Mouse (Mus musculus) intestine, embryonic 14.5 days (tissue): ENCODE results near the gene Slc6a19. TPM values are rescaled to one million over a fixed set of nuclear protein-coding genes. Genes with fewer than 3 reads are reported as not detected.

Source experiments
- ATAC-seq: fragments of 200-750 bp; cut with Nextera tagmentation; replicated peaks from 2 replicates; pipeline ENCODE4 v1.8.0; 2017; ENCODE audit warnings: low read depth, moderate number of reproducible peaks, moderate TSS enrichment, moderate library complexity; ENCODE audit not compliant: low FRiP score, low TSS enrichment
- DNase-seq: peaks from one replicate; pipeline ENCODE4 v3.0.0-alpha.2; 2018; ENCODE audit warnings: low spot score
- H3K27ac ChIP-seq: fragments of 300-500 bp; sonication (generic); 2 replicates; pipeline ENCODE4 v1.5.1; 2014; ENCODE audit warnings: low read depth, mild to moderate bottlenecking, control low read depth
- H3K27me3 ChIP-seq: fragments of 300-500 bp; sonication (generic); replicated peaks from 2 replicates; pipeline ENCODE4 v1.6.1; 2014; ENCODE audit warnings: low read length, control low read depth; ENCODE audit not compliant: control insufficient read depth, insufficient read depth
- H3K36me3 ChIP-seq: fragments of 300-500 bp; sonication (generic); 2 replicates; pipeline ENCODE4 v1.6.1; 2014; ENCODE audit warnings: low read length, control low read depth; ENCODE audit not compliant: control insufficient read depth, insufficient read depth
- H3K4me1 ChIP-seq: fragments of 300-500 bp; sonication (generic); replicated peaks from 2 replicates; pipeline ENCODE4 v1.6.1; 2014; ENCODE audit warnings: low read length, control low read depth, mixed read lengths; ENCODE audit not compliant: control insufficient read depth, insufficient read depth
- H3K4me2 ChIP-seq: fragments of 300-500 bp; sonication (generic); 2 replicates; pipeline ENCODE4 v1.6.1; 2014; ENCODE audit warnings: low read length
- H3K4me3 ChIP-seq: fragments of 300-500 bp; sonication (generic); 2 replicates; pipeline ENCODE4 v1.5.1; 2014; ENCODE audit warnings: low read depth, low read length, control low read depth, mixed read lengths
- H3K9ac ChIP-seq: fragments of 300-500 bp; sonication (generic); 2 replicates; pipeline ENCODE4 v1.6.1; 2014; ENCODE audit warnings: mild to moderate bottlenecking, low read length
- H3K9me3 ChIP-seq: fragments of 300-500 bp; sonication (generic); 2 replicates; pipeline ENCODE4 v1.6.1; 2016; ENCODE audit warnings: low read length, control low read depth; ENCODE audit not compliant: control insufficient read depth
- WGBS: fragments of 180-500 bp; shearing (Covaris S2); extraction: QIAGEN DNeasy Blood & Tissue Kit; methylation state at CpG from one replicate; pipeline ENCODE4 v1.1.7; 2014; 5-methylcytosine and 5-hydroxymethylcytosine counted together
- polyA plus RNA-seq: library from polyadenylated mRNA; unstranded; fragments of >200 nt; fragmentation: Nextera tagmentation; extraction: Ambion mirVana; gene quantifications from 2 replicates; pipeline ENCODE4 v1.2.1, GENCODE M21; 2014

Slc6a19 gene
- polyA plus RNA-seq, 1 experiment from 2014 or later: 0.28 TPM

DNA sequence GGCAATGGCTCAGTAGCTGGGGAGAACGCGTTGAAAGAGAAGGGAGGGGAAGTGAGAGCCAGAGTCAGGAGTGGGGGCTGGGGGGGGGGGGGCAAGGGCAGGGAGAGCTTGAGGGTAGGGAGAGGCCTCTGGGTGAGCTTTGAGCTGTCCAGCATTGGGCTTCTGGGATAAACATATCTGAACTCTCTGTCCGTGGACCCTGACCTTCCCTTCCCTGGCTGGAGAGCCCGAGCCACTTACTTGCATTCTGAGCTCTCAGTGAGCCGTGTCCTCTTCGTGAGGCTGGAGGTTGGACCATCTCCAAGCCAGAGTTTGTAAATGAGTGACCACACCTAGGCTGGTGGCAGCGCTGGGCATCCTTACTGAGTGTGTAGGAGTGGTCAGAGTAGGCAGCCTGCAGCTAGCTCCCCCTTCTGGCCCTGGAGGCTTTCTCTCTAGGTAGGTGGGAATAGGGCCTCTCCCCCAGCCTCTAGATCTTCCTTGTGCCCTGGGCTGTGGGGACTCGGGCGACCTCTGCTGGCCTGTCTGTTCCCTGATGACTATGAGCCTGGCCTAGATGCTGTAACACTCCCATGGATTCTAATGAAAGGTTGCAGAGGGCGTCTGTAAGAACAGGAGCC is 12.3 kb downstream of the Slc6a19 start:
- Histone ChIP-seq H3K36me3 (no peaks in the 10 kb centered on the region), H3K4me2 (no peak overlapping the region), H3K9ac (no peak overlapping the region), H3K9me3 (no peaks in the 10 kb centered on the region), H3K4me3 (no peak overlapping the region), H3K27ac (no peak overlapping the region), H3K27me3 (no peaks in the 10 kb centered on the region), H3K4me1 (no peaks in the 10 kb centered on the region)
- ATAC-seq (peak; percentile 75; the same call in 1 of the 2 replicates), DNase-seq (peak; percentile 77)
- WGBS: 27% methylated on average over 10 of the region's 10 CpGs

- no peak overlapping the region for H3K4me3 ChIP-seq
- DNase-seq (no peak), ATAC-seq (no peak)
- no peaks in the 10 kb centered on the region for H3K9me3 ChIP-seq
- H3K9ac ChIP-seq: no peak overlapping the region
- H3K27me3 ChIP-seq: no peaks in the 10 kb centered on the region
- no peak overlapping the region for H3K4me2 ChIP-seq
- H3K36me3 ChIP-seq: no peaks in the 10 kb centered on the region
- no peak overlapping the region for H3K27ac ChIP-seq
- WGBS: 80% methylated on average over 4 of the region's 4 CpGs
- H3K4me1 ChIP-seq: no peaks in the 10 kb centered on the region
Measured at GRCm38 (mm10) chr13:73688934-73689333, 15.7 kb downstream of the Slc6a19 start.

DNA sequence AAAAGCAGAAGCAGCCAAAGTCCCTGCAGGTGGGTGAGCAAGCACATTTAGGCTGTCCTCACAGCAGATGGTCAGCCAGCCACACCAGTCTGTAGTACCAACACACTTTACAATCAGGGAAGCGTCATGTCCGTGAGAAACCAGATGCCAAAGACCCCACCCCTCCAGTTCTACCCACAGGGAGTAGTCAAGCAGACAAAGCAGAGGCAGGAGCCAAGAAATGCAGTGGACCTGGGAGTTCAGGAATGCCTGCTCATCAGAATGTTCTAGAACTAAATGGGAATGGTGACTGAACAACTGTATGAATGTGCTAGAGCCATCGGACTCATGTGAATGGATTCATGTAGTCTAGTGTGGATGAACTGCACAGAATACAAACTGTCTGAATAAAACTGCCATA is 17.1 kb downstream of the Slc6a19 start:
- H3K9ac ChIP-seq: no peak overlapping the region
- DNase-seq (no peak), ATAC-seq (no peak)
- WGBS: 67% methylated on average over 3 of the region's 3 CpGs
- H3K9me3 ChIP-seq: no peaks in the 10 kb centered on the region
- no peak overlapping the region for H3K4me2 ChIP-seq
- H3K27ac ChIP-seq: no peak overlapping the region
- no peaks in the 10 kb centered on the region for H3K27me3 ChIP-seq
- H3K4me1 ChIP-seq: no peaks in the 10 kb centered on the region
- H3K4me3 ChIP-seq: no peak overlapping the region
- no peaks in the 10 kb centered on the region for H3K36me3 ChIP-seq

DNA sequence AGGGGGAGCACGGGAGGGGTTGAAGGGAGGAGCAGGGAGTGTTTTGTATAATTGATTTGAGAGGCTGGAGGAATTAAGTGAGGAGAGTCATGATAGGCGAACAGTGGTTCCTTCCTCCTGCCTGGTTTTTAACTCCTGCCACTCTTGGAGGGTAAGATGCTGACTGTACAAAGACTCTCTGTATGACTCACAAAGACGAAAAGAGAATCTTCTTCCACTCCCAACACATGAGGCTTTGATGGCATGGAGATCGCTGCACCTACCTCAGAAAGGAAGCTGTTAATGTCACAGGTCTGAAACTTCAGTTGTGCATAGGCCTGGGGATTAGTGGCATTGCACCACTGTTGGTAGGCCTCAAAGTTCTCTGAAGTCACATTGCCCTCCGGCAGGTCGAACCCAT is 19.2 kb downstream of the Slc6a19 start:
- ATAC-seq (no peak), DNase-seq (no peak)
- Histone ChIP-seq H3K27ac (no peak overlapping the region), H3K4me1 (no peaks in the 10 kb centered on the region), H3K4me3 (no peak overlapping the region), H3K36me3 (no peaks in the 10 kb centered on the region), H3K9ac (no peak overlapping the region), H3K4me2 (no peak overlapping the region), H3K27me3 (no peaks in the 10 kb centered on the region), H3K9me3 (no peaks in the 10 kb centered on the region)
- WGBS: 78% methylated on average over 6 of the region's 6 CpGs

DNA sequence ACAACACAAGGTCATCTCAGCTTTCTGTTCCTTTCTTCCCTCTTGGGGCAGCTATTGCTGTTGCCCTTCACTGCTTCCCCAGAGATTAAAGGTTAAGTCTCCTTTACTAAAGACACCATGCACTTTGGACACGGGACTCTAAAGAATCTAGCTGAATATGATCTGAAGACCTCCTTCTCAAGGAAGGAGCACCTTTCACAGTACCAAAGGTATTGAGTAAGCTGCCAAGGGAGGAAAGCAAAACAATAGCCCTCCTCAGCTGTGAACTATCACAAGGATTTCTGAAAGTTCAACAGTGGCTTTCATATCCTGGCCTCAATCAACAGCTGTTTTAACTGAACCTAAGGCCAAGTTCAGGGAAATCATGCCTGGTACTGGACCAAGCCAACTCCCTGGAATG is 20.3 kb downstream of the Slc6a19 start:
- no peak for DNase-seq
- WGBS: 80% methylated on average over 1 of the region's 1 CpGs
- no peaks in the 10 kb centered on the region for H3K9me3 ChIP-seq
- H3K27ac ChIP-seq: no peak overlapping the region
- no peak for ATAC-seq
- no peak overlapping the region for H3K4me2 ChIP-seq
- H3K9ac ChIP-seq: no peak overlapping the region
- no peaks in the 10 kb centered on the region for H3K27me3 ChIP-seq
- H3K4me3 ChIP-seq: no peak overlapping the region
- H3K4me1 ChIP-seq: no peaks in the 10 kb centered on the region
- H3K36me3 ChIP-seq: no peaks in the 10 kb centered on the region

DNA sequence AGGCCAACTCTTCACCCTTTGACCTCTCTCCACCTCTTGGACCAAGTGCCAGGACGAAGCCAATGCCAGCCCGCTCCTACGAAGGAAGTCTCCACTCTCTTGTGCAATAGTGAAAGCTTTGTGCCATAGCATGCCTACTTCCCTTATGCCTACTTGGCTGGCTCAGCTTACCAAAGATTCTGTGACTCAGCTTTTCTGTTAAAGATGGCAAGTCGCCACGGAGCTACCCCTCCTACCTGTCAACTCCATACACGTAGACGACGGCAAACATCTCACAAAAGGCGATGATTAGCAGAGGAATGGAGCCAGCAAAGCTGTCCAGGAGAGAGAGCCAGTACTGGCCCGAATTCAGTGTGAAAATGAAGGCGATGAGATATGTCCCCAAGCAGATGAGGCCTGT is 21.0 kb downstream of the Slc6a19 start:
- no peaks in the 10 kb centered on the region for H3K36me3 ChIP-seq
- no peak for DNase-seq
- no peaks in the 10 kb centered on the region for H3K9me3 ChIP-seq
- H3K9ac ChIP-seq: no peak overlapping the region
- ATAC-seq: no peak
- no peak overlapping the region for H3K4me2 ChIP-seq
- H3K4me1 ChIP-seq: no peaks in the 10 kb centered on the region
- H3K4me3 ChIP-seq: no peak overlapping the region
- no peaks in the 10 kb centered on the region for H3K27me3 ChIP-seq
- 89% methylated on average over 11 of the region's 11 CpGs for WGBS
- H3K27ac ChIP-seq: no peak overlapping the region

DNA sequence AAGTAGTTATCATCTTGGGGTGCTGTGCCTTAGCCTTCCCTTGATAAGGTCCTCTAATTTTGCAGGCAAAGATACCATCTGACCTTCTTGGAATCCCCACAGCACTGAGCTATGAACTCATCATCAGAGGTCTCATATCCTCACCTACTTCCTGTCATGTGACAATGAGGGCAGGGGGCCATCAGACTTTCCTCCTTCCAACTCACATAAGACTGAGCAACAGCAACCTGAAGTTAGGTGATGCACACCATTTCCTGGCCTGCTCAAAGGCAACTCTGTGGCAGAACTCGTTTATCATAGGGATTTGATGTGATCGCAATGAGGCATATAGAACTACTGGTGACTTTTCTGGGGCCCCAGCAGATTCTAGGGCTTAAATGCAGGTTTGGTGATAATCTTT is 22.4 kb downstream of the Slc6a19 start:
- Histone ChIP-seq H3K4me3 (no peak overlapping the region), H3K4me2 (no peak overlapping the region), H3K9ac (no peak overlapping the region), H3K27me3 (no peaks in the 10 kb centered on the region), H3K36me3 (no peaks in the 10 kb centered on the region), H3K9me3 (no peaks in the 10 kb centered on the region), H3K27ac (no peak overlapping the region), H3K4me1 (no peaks in the 10 kb centered on the region)
- DNase-seq (no peak), ATAC-seq (no peak)
- 88% methylated on average over 2 of the region's 2 CpGs for WGBS

GRCm38 (mm10) chr13:73680394-73680793 is 24.3 kb downstream of the Slc6a19 start:
- Histone ChIP-seq H3K9ac (no peak overlapping the region), H3K4me3 (no peak overlapping the region), H3K9me3 (no peaks in the 10 kb centered on the region), H3K4me1 (no peaks in the 10 kb centered on the region), H3K27me3 (no peaks in the 10 kb centered on the region), H3K4me2 (no peak overlapping the region), H3K36me3 (no peaks in the 10 kb centered on the region), H3K27ac (peak overlapping the region; percentile 2; the same call in 1 of the 2 replicates)
- ATAC-seq: peak; percentile 70; the same call in 1 of the 2 replicates
- peak; percentile 56 for DNase-seq
- WGBS: 22% methylated on average over 1 of the region's 1 CpGs

- Histone ChIP-seq H3K4me3 (no peak overlapping the region), H3K9ac (no peak overlapping the region), H3K27me3 (no peaks in the 10 kb centered on the region), H3K4me2 (no peak overlapping the region), H3K36me3 (no peaks in the 10 kb centered on the region), H3K4me1 (no peaks in the 10 kb centered on the region), H3K27ac (no peak overlapping the region), H3K9me3 (no peaks in the 10 kb centered on the region)
- DNase-seq (no peak), ATAC-seq (no peak)
- WGBS: 69% methylated on average over 2 of the region's 2 CpGs
Measured at GRCm38 (mm10) chr13:73679311-73679710, 25.4 kb downstream of the Slc6a19 start.
